Mouse (Mus musculus) stomach, embryonic 16.5 days (tissue): ENCODE measurements around the gene Arfrp1. TPM values are rescaled to one million over a fixed set of nuclear protein-coding genes. Genes with fewer than 3 reads are reported as not detected.
A peak's percentile ranks its signal among the peaks of the same experiment; 100 is the strongest.

Experiments used
- ATAC-seq: fragments of 200-750 bp; cut with Nextera tagmentation; 2 replicates; pipeline ENCODE4 v1.8.0; 2017; ENCODE audit warnings: moderate number of reproducible peaks, moderate TSS enrichment; ENCODE audit not compliant: insufficient read depth, low FRiP score
- H3K27ac ChIP-seq: fragments of 300-500 bp; sonication (generic); 2 replicates; pipeline ENCODE4 v1.5.1; 2014; ENCODE audit warnings: low read length
- H3K27me3 ChIP-seq: fragments of 300-500 bp; sonication (generic); 2 replicates; pipeline ENCODE4 v1.6.1; 2014; ENCODE audit warnings: low read length, control low read depth, mixed read lengths; ENCODE audit not compliant: control insufficient read depth, insufficient read depth
- H3K36me3 ChIP-seq: fragments of 300-500 bp; sonication (generic); 2 replicates; pipeline ENCODE4 v1.6.1; 2014; ENCODE audit warnings: low read length; ENCODE audit not compliant: control insufficient read depth, insufficient read depth
- H3K4me1 ChIP-seq: fragments of 300-500 bp; sonication (generic); 2 replicates; pipeline ENCODE4 v1.6.1; 2014; ENCODE audit warnings: low read length, control low read depth, mixed read lengths; ENCODE audit not compliant: control insufficient read depth, insufficient read depth
- H3K4me2 ChIP-seq: fragments of 300-500 bp; sonication (generic); 2 replicates; pipeline ENCODE4 v1.6.1; 2014; ENCODE audit warnings: low read depth, low read length, mixed read lengths
- H3K4me3 ChIP-seq: fragments of 300-500 bp; sonication (generic); replicated peaks from 2 replicates; pipeline ENCODE4 v1.5.1; 2014; ENCODE audit warnings: mild to moderate bottlenecking, low read length
- H3K9ac ChIP-seq: fragments of 300-500 bp; sonication (generic); 2 replicates; pipeline ENCODE4 v1.6.1; 2014; ENCODE audit warnings: low read length
- H3K9me3 ChIP-seq: fragments of 300-500 bp; sonication (generic); replicated peaks from 2 replicates; pipeline ENCODE4 v1.6.1; 2016; ENCODE audit warnings: low read length, control low read depth; ENCODE audit not compliant: control insufficient read depth
- WGBS: fragments of 180-500 bp; shearing (Covaris S2); extraction: QIAGEN DNeasy Blood & Tissue Kit; methylation state at CpG from one replicate; pipeline ENCODE4 v1.1.7; 2014; 5-methylcytosine and 5-hydroxymethylcytosine counted together
- polyA plus RNA-seq: library from polyadenylated mRNA; unstranded; fragments of >200 nt; fragmentation: Nextera tagmentation; extraction: Ambion mirVana; gene quantifications from 2 replicates; pipeline ENCODE4 v1.2.1, GENCODE M21; 2015

Arfrp1 gene
- polyA plus RNA-seq, 1 experiment from 2014 or later = 53.7 TPM

GRCm38 (mm10) chr2:181392600-181393213, 27.5 kb upstream of the Arfrp1 start:
- H3K27me3 ChIP-seq = no peaks in the 10 kb centered on the region
- H3K27ac ChIP-seq = no peak overlapping the region
- H3K9ac ChIP-seq = no peak overlapping the region
- H3K4me2 ChIP-seq = no peak overlapping the region
- no peak overlapping the region for H3K4me3 ChIP-seq
- H3K9me3 ChIP-seq = no peaks in the 10 kb centered on the region
- H3K4me1 ChIP-seq = no peaks in the 10 kb centered on the region
- no peaks in the 10 kb centered on the region for H3K36me3 ChIP-seq
- ATAC-seq = peak; percentile 78; the same call in 1 of the 2 replicates
- WGBS = 30% methylated on average over 4 of the region's 4 CpGs

DNA sequence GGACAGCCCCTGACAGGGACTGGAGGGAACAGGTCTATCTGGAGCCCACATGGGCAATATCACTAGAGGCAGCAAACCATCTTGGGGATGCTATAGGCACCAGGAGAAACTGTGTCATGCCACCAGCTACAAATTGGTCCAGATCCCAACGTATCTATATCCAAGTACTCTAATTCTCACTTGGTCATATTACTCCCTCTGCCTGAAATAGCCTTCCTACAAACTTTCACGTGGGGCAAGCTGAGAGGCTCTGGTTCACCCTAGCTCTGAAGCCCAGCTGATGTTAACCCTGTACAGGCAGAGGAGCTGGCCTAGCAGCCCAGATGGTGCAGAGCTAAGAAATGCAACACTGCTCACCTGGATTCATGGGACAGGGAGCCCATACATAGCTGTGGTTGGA, 26.3 kb upstream of the Arfrp1 start:
- no peak overlapping the region for H3K27ac ChIP-seq
- no peak for ATAC-seq
- H3K27me3 ChIP-seq = no peaks in the 10 kb centered on the region
- no peaks in the 10 kb centered on the region for H3K4me1 ChIP-seq
- no peak overlapping the region for H3K4me2 ChIP-seq
- H3K36me3 ChIP-seq = no peaks in the 10 kb centered on the region
- WGBS = 65% methylated on average over 2 of the region's 2 CpGs
- H3K4me3 ChIP-seq = no peak overlapping the region
- H3K9me3 ChIP-seq = no peaks in the 10 kb centered on the region
- no peak overlapping the region; the same call in 1 of the 2 replicates for H3K9ac ChIP-seq

DNA sequence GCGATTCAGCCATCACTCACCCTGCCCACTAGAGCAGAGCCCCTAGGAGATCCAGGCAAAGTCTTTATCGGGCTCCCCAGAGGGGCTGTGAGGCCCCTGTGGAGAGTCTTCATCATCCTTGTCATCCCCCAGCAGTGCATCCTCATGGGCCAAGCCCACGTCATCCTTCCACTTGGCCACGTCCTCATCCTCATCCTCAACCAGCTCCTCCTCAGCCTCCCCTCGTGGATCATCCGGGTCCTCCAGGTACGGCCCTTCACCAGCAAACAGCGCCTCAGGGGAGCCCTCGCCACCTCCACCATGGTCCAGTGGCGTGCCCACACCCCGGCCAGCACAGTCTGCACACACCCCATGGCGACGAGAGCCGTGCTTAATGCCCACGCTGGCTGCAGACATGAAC, 25.8 kb upstream of the Arfrp1 start:
- 89% methylated on average over 15 of the region's 15 CpGs for WGBS
- Histone ChIP-seq H3K9me3 (no peaks in the 10 kb centered on the region), H3K9ac (no peak overlapping the region), H3K27me3 (no peaks in the 10 kb centered on the region), H3K4me2 (no peak overlapping the region), H3K36me3 (no peaks in the 10 kb centered on the region), H3K4me3 (no peak overlapping the region), H3K27ac (no peak overlapping the region), H3K4me1 (0 out of 2 replicates have a peak, but pooled peaks cover 2% of the 10 kb centered on the region)
- peak; percentile 23; the same call in 1 of the 2 replicates for ATAC-seq

DNA sequence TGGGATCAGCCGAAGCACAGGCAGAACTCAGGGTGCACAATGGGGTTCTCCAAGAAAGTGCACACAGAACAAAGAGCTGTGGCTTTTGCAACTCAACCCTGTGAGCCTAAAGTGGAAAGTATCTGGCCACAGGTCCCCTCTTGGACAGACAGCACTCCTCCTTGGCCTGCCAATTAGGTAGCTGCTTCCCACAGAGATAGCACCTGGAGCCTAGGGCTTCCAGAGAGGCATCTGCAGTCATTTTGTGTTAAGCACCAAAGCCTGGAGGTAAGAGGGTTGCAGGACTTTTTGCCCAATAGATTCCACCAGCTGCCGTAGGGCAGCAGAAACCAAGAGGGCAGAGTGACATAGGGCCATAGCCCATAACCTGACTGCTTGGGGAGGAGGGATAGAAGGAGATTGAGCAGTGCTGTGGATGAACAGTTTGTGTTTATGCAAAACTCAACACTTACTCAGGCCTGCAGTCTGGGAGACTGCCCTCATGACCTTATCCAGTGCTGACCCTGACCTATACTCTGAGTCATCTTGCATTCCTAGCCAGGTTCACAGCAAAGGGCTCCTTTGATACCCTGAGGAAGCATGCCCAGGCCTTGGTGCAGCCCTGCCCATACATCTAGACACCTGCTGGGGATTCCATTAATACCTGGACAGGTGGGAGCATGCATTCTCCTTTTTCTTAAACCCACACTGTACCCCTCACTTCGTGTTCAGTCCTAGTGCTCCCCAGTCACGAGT, 25.1 kb upstream of the Arfrp1 start:
- Histone ChIP-seq H3K4me2 (no peak overlapping the region), H3K4me3 (no peak overlapping the region), H3K36me3 (no peaks in the 10 kb centered on the region), H3K9ac (no peak overlapping the region), H3K27me3 (no peaks in the 10 kb centered on the region), H3K27ac (no peak overlapping the region), H3K9me3 (no peaks in the 10 kb centered on the region), H3K4me1 (0 out of 2 replicates have a peak, but pooled peaks cover 2% of the 10 kb centered on the region)
- 0 out of 2 replicates have a peak, but pooled peaks have one; percentile 41 for ATAC-seq
- 74% methylated on average over 4 of the region's 4 CpGs for WGBS

DNA sequence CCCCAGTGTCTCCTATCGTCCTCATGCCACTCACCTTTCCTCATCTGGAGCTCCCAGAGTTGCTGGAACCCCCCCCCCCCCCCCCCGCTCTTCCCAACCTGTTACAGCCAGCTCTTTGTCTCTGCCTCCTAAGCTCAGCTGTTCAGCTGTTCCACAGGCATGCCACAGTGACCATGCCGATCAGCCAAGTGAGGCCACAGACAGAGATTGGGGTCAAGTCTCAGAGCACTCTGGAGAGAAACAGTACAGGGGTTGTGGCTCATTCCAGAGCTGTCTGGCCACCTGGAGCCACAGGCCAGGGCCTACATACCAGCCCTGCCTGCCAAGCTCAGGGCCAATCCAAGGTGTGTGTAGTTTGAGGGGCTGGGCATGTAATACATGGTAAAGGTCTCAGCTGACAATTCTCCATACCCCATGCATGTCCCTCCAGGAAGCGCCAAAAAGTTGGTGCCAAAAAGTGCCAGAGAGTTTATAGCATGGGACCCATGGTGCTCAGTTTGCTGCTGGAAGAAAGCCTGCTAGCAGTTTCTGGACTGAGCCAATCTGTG, 21.5 kb upstream of the Arfrp1 start:
- H3K4me1 ChIP-seq = 0 out of 2 replicates have a peak, but pooled peaks cover 2% of the 10 kb centered on the region
- H3K4me2 ChIP-seq = no peak overlapping the region
- no peak overlapping the region for H3K9ac ChIP-seq
- no peaks in the 10 kb centered on the region for H3K9me3 ChIP-seq
- H3K27me3 ChIP-seq = no peaks in the 10 kb centered on the region
- H3K36me3 ChIP-seq = peaks cover 4% of the 10 kb centered on the region
- no peak overlapping the region for H3K27ac ChIP-seq
- WGBS = 82% methylated on average over 4 of the region's 4 CpGs
- no peak for ATAC-seq
- H3K4me3 ChIP-seq = no peak overlapping the region

GRCm38 (mm10) chr2:181385885-181386284, 20.7 kb upstream of the Arfrp1 start:
- Histone ChIP-seq H3K9ac (no peak overlapping the region), H3K4me2 (no peak overlapping the region), H3K27me3 (no peaks in the 10 kb centered on the region), H3K27ac (no peak overlapping the region), H3K36me3 (peaks cover 7% of the 10 kb centered on the region), H3K4me1 (0 out of 2 replicates have a peak, but pooled peaks cover 2% of the 10 kb centered on the region), H3K4me3 (no peak overlapping the region), H3K9me3 (no peaks in the 10 kb centered on the region)
- ATAC-seq = no peak
- WGBS = 55% methylated on average over 3 of the region's 3 CpGs

DNA sequence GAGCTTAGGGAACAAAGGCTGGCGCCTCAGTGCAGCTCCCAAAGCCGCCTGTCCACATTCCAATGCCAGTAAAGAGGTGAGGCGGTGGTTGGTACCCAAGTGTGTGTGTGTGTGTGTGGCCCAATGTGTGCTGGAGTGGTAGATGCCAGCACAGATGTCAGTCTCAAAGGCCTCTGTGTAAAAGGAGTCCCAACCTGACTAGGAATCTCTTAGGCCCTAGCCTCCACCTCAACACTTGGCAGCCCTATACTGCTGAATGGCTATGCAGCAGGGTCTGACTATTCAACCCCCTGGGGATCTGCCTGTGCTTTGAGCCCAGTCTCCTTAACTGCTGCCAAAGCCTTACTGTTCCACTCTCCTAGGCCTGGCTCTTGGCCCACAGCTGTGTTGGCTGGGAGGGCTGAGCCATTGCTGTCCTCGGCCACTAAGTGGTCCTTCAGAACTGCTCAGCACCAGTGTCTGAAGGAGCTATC, 19.8 kb upstream of the Arfrp1 start:
- WGBS = 61% methylated on average over 4 of the region's 4 CpGs
- Histone ChIP-seq H3K9ac (no peak overlapping the region), H3K4me2 (no peak overlapping the region), H3K27me3 (no peaks in the 10 kb centered on the region), H3K36me3 (peaks cover 11% of the 10 kb centered on the region), H3K27ac (no peak overlapping the region), H3K9me3 (no peaks in the 10 kb centered on the region), H3K4me3 (no peak overlapping the region), H3K4me1 (0 out of 2 replicates have a peak, but pooled peaks cover 2% of the 10 kb centered on the region)
- ATAC-seq = peak; percentile 46; the same call in 1 of the 2 replicates

DNA sequence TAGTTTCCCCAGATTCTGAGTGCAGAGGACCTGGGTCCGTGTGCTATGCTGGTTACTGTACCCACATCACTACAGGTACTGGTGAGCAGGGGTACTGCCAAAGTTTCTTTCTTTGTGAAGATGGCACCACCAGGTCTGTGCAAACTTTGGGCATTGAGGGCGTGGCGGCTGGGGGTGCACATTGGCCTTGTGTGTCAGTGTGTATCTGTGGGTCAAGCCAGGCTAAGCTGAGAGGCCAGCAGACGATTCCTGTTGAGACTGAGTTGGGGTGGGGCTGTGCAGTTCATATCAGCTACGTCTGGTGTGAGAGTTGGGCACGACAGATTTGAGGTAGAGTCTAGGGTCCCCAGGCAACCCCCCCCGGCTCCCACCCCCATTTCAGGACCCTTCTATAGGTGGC, 19.3 kb upstream of the Arfrp1 start:
- H3K27me3 ChIP-seq = no peaks in the 10 kb centered on the region
- no peak overlapping the region for H3K27ac ChIP-seq
- H3K9me3 ChIP-seq = no peaks in the 10 kb centered on the region
- H3K4me2 ChIP-seq = no peak overlapping the region
- no peak overlapping the region for H3K9ac ChIP-seq
- peaks cover 11% of the 10 kb centered on the region for H3K36me3 ChIP-seq
- peak; percentile 35; the same call in 1 of the 2 replicates for ATAC-seq
- 76% methylated on average over 7 of the region's 7 CpGs for WGBS
- 0 out of 2 replicates have a peak, but pooled peaks cover 2% of the 10 kb centered on the region for H3K4me1 ChIP-seq
- no peak overlapping the region for H3K4me3 ChIP-seq
